Mouse (Mus musculus) liver, postnatal 0 days (tissue): ENCODE data around the gene Nfatc2. TPM values are rescaled to one million over a fixed set of nuclear protein-coding genes. Genes with fewer than 3 reads are reported as not detected.

ENCODE experiments used
- ATAC-seq: fragments of 200-750 bp; cut with Nextera tagmentation; 2 replicates; pipeline ENCODE4 v1.8.0; 2017; ENCODE audit warnings: mild to moderate bottlenecking, moderate library complexity
- DNase-seq: peaks from one replicate; pipeline ENCODE4 v3.0.0-alpha.2; 2016
- H3K27ac ChIP-seq: fragments of 300-500 bp; sonication (generic); 2 replicates; pipeline ENCODE4 v1.5.1; 2014; ENCODE audit warnings: antibody characterized with exemption, moderate library complexity, mild to moderate bottlenecking, low read depth
- H3K27me3 ChIP-seq: fragments of 300-500 bp; sonication (generic); 2 replicates; pipeline ENCODE4 v1.6.1; 2014; ENCODE audit warnings: low read length, control low read depth, mixed read lengths; ENCODE audit not compliant: insufficient read depth
- H3K36me3 ChIP-seq: fragments of 300-500 bp; sonication (generic); replicated peaks from 2 replicates; pipeline ENCODE4 v1.6.1; 2014; ENCODE audit warnings: mild to moderate bottlenecking, control low read depth, low read length, moderate library complexity, mixed read lengths; ENCODE audit not compliant: insufficient read depth
- H3K4me1 ChIP-seq: fragments of 300-500 bp; sonication (generic); 2 replicates; pipeline ENCODE4 v1.6.1; 2014; ENCODE audit warnings: antibody characterized with exemption, mild to moderate bottlenecking, control low read depth; ENCODE audit not compliant: insufficient read depth
- H3K4me2 ChIP-seq: fragments of 300-500 bp; sonication (generic); 2 replicates; pipeline ENCODE4 v1.6.1; 2014; ENCODE audit warnings: low read depth, mild to moderate bottlenecking, low read length, moderate library complexity, mixed read lengths
- H3K4me3 ChIP-seq: fragments of 300-500 bp; sonication (generic); 2 replicates; pipeline ENCODE4 v1.5.1; 2014; ENCODE audit warnings: low read depth, low read length
- H3K9ac ChIP-seq: fragments of 300-500 bp; sonication (generic); replicated peaks from 2 replicates; pipeline ENCODE4 v1.6.1; 2014; ENCODE audit warnings: mild to moderate bottlenecking, moderate library complexity
- H3K9me3 ChIP-seq: fragments of 300-500 bp; sonication (generic); 2 replicates; pipeline ENCODE4 v1.6.1; 2016; ENCODE audit warnings: mild to moderate bottlenecking, control low read depth, low read length, mixed read lengths
- CTCF ChIP-seq: sonication (generic); IDR thresholded peaks from 2 replicates; pipeline ENCODE4 v1.5.1; 2016; ENCODE audit warnings: antibody characterized with exemption, low read depth
- EP300 ChIP-seq: IDR thresholded peaks from 2 replicates; pipeline ENCODE4 v1.6.1; 2016; ENCODE audit warnings: antibody characterized with exemption, low read depth, mild to moderate bottlenecking
- WGBS: fragments of 180-500 bp; shearing (Covaris S2); extraction: QIAGEN DNeasy Blood & Tissue Kit; methylation state at CpG from one replicate; pipeline ENCODE4 v1.1.7; 2014; ENCODE audit not compliant: insufficient replicate concordance; 5-methylcytosine and 5-hydroxymethylcytosine counted together
- polyA plus RNA-seq: library from polyadenylated mRNA; unstranded; fragments of >200 nt; fragmentation: Nextera tagmentation; extraction: Ambion mirVana; gene quantifications from 2 replicates; pipeline ENCODE4 v1.2.1, GENCODE M21; 2015

Gene Nfatc2
- polyA plus RNA-seq, 1 experiment from 2014 or later: 0.18 TPM

GRCm38 (mm10) chr2:168589368-168590167, 11.9 kb downstream of the Nfatc2 start:
- H3K9ac ChIP-seq: peak overlapping the region; percentile 31; the same call in 1 of the 2 replicates
- WGBS: 5% methylated on average over 21 of the region's 21 CpGs
- no peak overlapping the region for H3K27ac ChIP-seq
- ATAC-seq: peak; percentile 43; the same call in 1 of the 2 replicates
- peaks cover 7% of the 10 kb centered on the region; the same call in 1 of the 2 replicates for H3K4me1 ChIP-seq
- H3K4me2 ChIP-seq: peak overlapping the region; percentile 70
- peaks cover 25% of the 10 kb centered on the region for H3K27me3 ChIP-seq
- no peaks in the 10 kb centered on the region for H3K9me3 ChIP-seq
- H3K36me3 ChIP-seq: no peaks in the 10 kb centered on the region
- peak overlapping the region; percentile 47 for H3K4me3 ChIP-seq
- no peak for DNase-seq
- TF ChIP-seq EP300 (no peak), CTCF (no peak)

DNA sequence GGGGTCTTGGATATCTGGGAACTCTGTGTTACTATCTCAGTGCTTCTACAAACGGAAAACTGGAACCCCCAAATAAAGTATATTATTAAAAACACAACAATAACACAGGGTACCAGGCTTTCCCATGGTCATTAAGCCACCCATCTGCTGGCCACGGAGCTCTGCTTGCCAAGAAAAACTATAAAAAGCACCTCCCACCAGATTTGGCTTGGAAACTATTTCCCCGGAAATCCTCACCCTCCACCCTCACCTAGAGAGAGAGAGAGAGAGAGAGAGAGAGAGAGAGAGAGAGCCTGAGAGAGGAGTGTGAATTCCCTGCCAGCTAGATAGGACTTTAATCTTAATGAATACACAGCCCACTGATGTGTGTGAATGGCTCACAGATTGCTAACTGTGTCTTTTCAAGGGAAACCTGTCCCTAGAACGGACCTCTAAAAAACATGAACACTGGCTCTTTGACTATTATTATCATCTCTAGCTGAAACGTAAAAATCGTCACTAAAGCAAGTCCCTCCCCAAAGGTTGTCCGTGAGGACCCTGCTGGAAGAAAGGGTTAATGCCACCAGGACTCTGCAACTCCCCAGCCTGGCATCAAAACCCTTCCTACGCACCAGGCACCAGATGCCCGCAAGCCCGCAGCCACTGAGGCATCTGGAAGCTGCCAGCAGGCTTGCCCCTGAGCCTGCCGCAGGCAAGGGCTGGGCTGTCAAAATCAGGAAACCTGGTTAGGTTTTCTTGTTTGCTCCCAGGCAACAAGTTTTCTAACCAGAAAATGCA, 12.7 kb downstream of the Nfatc2 start:
- no peaks in the 10 kb centered on the region for H3K9me3 ChIP-seq
- ATAC-seq (no peak), DNase-seq (no peak)
- H3K36me3 ChIP-seq: no peaks in the 10 kb centered on the region
- no peak overlapping the region for H3K27ac ChIP-seq
- H3K9ac ChIP-seq: no peak overlapping the region
- H3K4me3 ChIP-seq: no peak overlapping the region
- H3K4me1 ChIP-seq: peaks cover 7% of the 10 kb centered on the region; the same call in 1 of the 2 replicates
- H3K27me3 ChIP-seq: peaks cover 25% of the 10 kb centered on the region
- 47% methylated on average over 11 of the region's 11 CpGs for WGBS
- no peak overlapping the region for H3K4me2 ChIP-seq
- no peak for TF ChIP-seq CTCF
- no peak for TF ChIP-seq EP300

DNA sequence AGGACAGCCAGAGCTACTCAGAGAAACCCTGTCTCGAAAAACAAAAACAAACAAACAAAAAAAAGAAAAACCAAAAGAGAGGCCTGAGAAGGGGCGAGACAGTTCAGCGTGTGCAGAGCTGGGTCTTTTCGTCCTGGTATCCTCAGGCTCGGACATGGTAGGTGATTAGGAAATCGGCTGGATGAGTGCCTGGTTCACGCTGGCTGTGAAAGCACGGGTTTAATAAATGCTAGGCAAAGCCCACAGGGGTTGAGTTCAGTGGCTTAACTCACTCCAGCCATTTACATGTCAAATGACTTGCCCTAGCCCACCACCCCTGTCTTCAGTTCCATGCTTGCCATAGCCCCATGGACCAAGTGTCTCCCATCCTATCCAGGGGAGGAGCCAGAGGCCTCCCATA, 14.3 kb downstream of the Nfatc2 start:
- Histone ChIP-seq H3K27ac (no peak overlapping the region), H3K4me2 (no peak overlapping the region), H3K36me3 (no peaks in the 10 kb centered on the region), H3K9ac (no peak overlapping the region), H3K27me3 (peaks cover 25% of the 10 kb centered on the region), H3K4me1 (peaks cover 7% of the 10 kb centered on the region; the same call in 1 of the 2 replicates), H3K4me3 (no peak overlapping the region), H3K9me3 (no peaks in the 10 kb centered on the region)
- DNase-seq (no peak), ATAC-seq (no peak)
- TF ChIP-seq CTCF (no peak), EP300 (no peak)
- WGBS: 72% methylated on average over 8 of the region's 8 CpGs

- H3K4me2 ChIP-seq: no peak overlapping the region
- no peak overlapping the region for H3K9ac ChIP-seq
- no peak for TF ChIP-seq EP300
- no peak for TF ChIP-seq CTCF
- H3K27me3 ChIP-seq: peaks cover 25% of the 10 kb centered on the region
- H3K4me3 ChIP-seq: no peak overlapping the region
- no peaks in the 10 kb centered on the region for H3K36me3 ChIP-seq
- DNase-seq (no peak), ATAC-seq (no peak)
- peaks cover 7% of the 10 kb centered on the region; the same call in 1 of the 2 replicates for H3K4me1 ChIP-seq
- no peak overlapping the region for H3K27ac ChIP-seq
- 76% methylated on average over 12 of the region's 12 CpGs for WGBS
- H3K9me3 ChIP-seq: no peaks in the 10 kb centered on the region
These were observed 14.9 kb downstream of the Nfatc2 start for GRCm38 (mm10) chr2:168586512-168586911.

DNA sequence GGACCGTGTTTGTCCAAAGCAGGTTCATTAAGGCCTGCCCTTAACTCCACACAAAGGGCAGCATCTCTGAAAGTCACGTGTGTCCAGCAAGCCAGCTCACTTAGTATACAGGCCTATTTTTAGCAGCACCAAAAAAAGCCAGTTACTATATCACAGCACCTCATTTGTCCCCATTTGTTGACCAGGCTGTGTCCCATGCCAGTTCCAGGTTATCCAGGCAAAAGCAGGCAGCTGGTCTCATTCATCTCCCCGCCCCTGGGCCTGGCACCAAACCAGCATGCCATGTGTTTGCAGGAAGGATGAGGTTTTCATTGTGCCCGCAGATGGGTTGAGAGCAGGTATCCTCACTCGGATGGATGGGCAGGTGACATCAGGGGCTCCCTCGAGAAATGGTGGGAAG, 16.6 kb downstream of the Nfatc2 start:
- H3K4me1 ChIP-seq: no peaks in the 10 kb centered on the region
- TF ChIP-seq EP300 (no peak), CTCF (no peak)
- H3K4me2 ChIP-seq: no peak overlapping the region
- H3K9ac ChIP-seq: no peak overlapping the region
- H3K27me3 ChIP-seq: peaks cover 12% of the 10 kb centered on the region
- ATAC-seq: no peak
- H3K36me3 ChIP-seq: no peaks in the 10 kb centered on the region
- H3K4me3 ChIP-seq: no peak overlapping the region
- WGBS: 66% methylated on average over 6 of the region's 6 CpGs
- H3K9me3 ChIP-seq: no peaks in the 10 kb centered on the region
- DNase-seq: no peak
- H3K27ac ChIP-seq: no peak overlapping the region

- no peak overlapping the region for H3K4me2 ChIP-seq
- DNase-seq (no peak), ATAC-seq (no peak)
- no peak overlapping the region for H3K27ac ChIP-seq
- peaks cover 9% of the 10 kb centered on the region for H3K27me3 ChIP-seq
- H3K36me3 ChIP-seq: no peaks in the 10 kb centered on the region
- no peak overlapping the region for H3K9ac ChIP-seq
- no peak overlapping the region for H3K4me3 ChIP-seq
- TF ChIP-seq EP300 (no peak), CTCF (no peak)
- H3K4me1 ChIP-seq: no peaks in the 10 kb centered on the region
- WGBS: 67% methylated on average over 8 of the region's 8 CpGs
- H3K9me3 ChIP-seq: no peaks in the 10 kb centered on the region
These were observed 17.0 kb downstream of the Nfatc2 start for GRCm38 (mm10) chr2:168584408-168584807.
